Mouse (Mus musculus) MEL (cell line): ENCODE results near the gene Ppp2r5b. TPM values are rescaled to one million over a fixed set of nuclear protein-coding genes. Genes with fewer than 3 reads are reported as not detected.

Source experiments
- DNase-seq: peaks from one replicate; pipeline ENCODE4 v3.0.0; 2011; ENCODE audit warnings: low read depth, low spot score
- H3K27ac ChIP-seq: 2 replicates; pipeline ENCODE4 v1.5.1; 2012; ENCODE audit warnings: low read depth, mild to moderate bottlenecking, control low read depth, low read length, moderate library complexity; ENCODE audit not compliant: control insufficient read depth
- H3K27me3 ChIP-seq, 2 experiments: fragments of 150-350 bp in 1 of 2; sonication (generic) in 1 of 2; 2 replicates each; pipeline ENCODE4 v1.6.1; 2012; ENCODE audit warnings: low read length in 2 of 2, mild to moderate bottlenecking in 2 of 2, improper control_type of control experiment in 1 of 2, moderate library complexity in 1 of 2; ENCODE audit not compliant: insufficient read depth in 2 of 2, control insufficient read depth in 1 of 2
- H3K36me3 ChIP-seq, 2 experiments: 2 replicates each; pipeline ENCODE4 v1.6.1; 2012 to 2014; ENCODE audit warnings: low read length in 2 of 2, improper control_type of control experiment in 1 of 2, inconsistent platforms in 1 of 2, mild to moderate bottlenecking in 1 of 2; ENCODE audit not compliant: insufficient read depth in 2 of 2, control insufficient read depth in 1 of 2
- H3K4me1 ChIP-seq, 2 experiments: fragments of 150-350 bp in 1 of 2; sonication (generic) in 1 of 2; 2 replicates each; pipeline ENCODE4 v1.6.1; 2012; ENCODE audit warnings: low read length in 2 of 2, improper control_type of control experiment in 1 of 2, mild to moderate bottlenecking in 1 of 2; ENCODE audit not compliant: insufficient read depth in 2 of 2, control insufficient read depth in 1 of 2
- H3K4me3 ChIP-seq, 2 experiments: fragments of 150-350 bp in 1 of 2; sonication (generic) in 1 of 2; 2 replicates each; pipeline ENCODE4 v1.5.1; 2012; ENCODE audit warnings: low read depth in 2 of 2, low read length in 2 of 2, mild to moderate bottlenecking in 2 of 2, moderate library complexity in 2 of 2, control low read depth in 1 of 2, improper control_type of control experiment in 1 of 2; ENCODE audit not compliant: control insufficient read depth in 1 of 2, insufficient read depth in 1 of 2
- H3K79me2 ChIP-seq: 2 replicates; pipeline ENCODE4 v1.6.1; 2012; ENCODE audit warnings: mild to moderate bottlenecking, low read length, moderate library complexity; ENCODE audit not compliant: control insufficient read depth, poor library complexity, insufficient read depth
- H3K9ac ChIP-seq: 2 replicates; pipeline ENCODE4 v1.6.1; 2012; ENCODE audit warnings: low read depth, mild to moderate bottlenecking, control low read depth, low read length, moderate library complexity; ENCODE audit not compliant: control insufficient read depth, poor library complexity, severe bottlenecking
- H3K9me3 ChIP-seq: fragments of 150-350 bp; sonication (generic); replicated peaks from 2 replicates; pipeline ENCODE4 v1.6.1; 2012; ENCODE audit warnings: mild to moderate bottlenecking, low read length, improper control_type of control experiment, moderate library complexity; ENCODE audit not compliant: insufficient read depth
- CHD1 ChIP-seq: IDR thresholded peaks from 2 replicates; pipeline ENCODE4 v1.6.1; 2012; ENCODE audit warnings: low read depth, mild to moderate bottlenecking, inconsistent platforms, low read length, improper control_type of control experiment
- CHD2 ChIP-seq: IDR thresholded peaks from 2 replicates; pipeline ENCODE4 v1.6.1; 2011; ENCODE audit warnings: low read length, improper control_type of control experiment
- E2F4 ChIP-seq: IDR thresholded peaks from 2 replicates; pipeline ENCODE4 v1.6.1; 2011; ENCODE audit warnings: low read depth, low read length, improper control_type of control experiment, borderline replicate concordance
- GABPA ChIP-seq: IDR thresholded peaks from 2 replicates; pipeline ENCODE4 v1.6.1; 2012; ENCODE audit warnings: low read depth, mild to moderate bottlenecking, inconsistent platforms, low read length, improper control_type of control experiment, moderate library complexity
- GATA1 ChIP-seq: IDR thresholded peaks from 2 replicates; pipeline ENCODE4 v1.6.1; 2011; ENCODE audit warnings: low read depth, low read length, improper control_type of control experiment
- MAX ChIP-seq: IDR thresholded peaks from 2 replicates; pipeline ENCODE4 v1.6.1; 2011; ENCODE audit warnings: low read length, improper control_type of control experiment
- MAZ ChIP-seq: IDR thresholded peaks from 2 replicates; pipeline ENCODE4 v1.6.1; 2012; ENCODE audit warnings: low read depth, mild to moderate bottlenecking, inconsistent platforms, low read length, improper control_type of control experiment
- MXI1 ChIP-seq: IDR thresholded peaks from 2 replicates; pipeline ENCODE4 v1.6.1; 2011; ENCODE audit warnings: mild to moderate bottlenecking, low read depth, low read length, improper control_type of control experiment
- NELFE ChIP-seq: IDR thresholded peaks from 2 replicates; pipeline ENCODE4 v1.6.1; 2011; ENCODE audit warnings: low read depth, low read length, improper control_type of control experiment
- NRF1 ChIP-seq: IDR thresholded peaks from 2 replicates; pipeline ENCODE4 v1.6.1; 2014; ENCODE audit warnings: low read depth, mild to moderate bottlenecking, inconsistent platforms, low read length, improper control_type of control experiment, moderate library complexity; ENCODE audit not compliant: poor library complexity, insufficient read depth, severe bottlenecking
- POLR2A ChIP-seq, 2 experiments: IDR thresholded peaks; 2 replicates each; pipeline ENCODE4 v1.6.1; 2011 to 2012; ENCODE audit warnings: low read length in 2 of 2, mild to moderate bottlenecking in 2 of 2, control low read depth in 1 of 2, improper control_type of control experiment in 1 of 2, low read depth in 1 of 2, moderate library complexity in 1 of 2; ENCODE audit not compliant: control insufficient read depth in 1 of 2, insufficient read depth in 1 of 2, poor library complexity in 1 of 2
- POLR2AphosphoS2 ChIP-seq: IDR thresholded peaks from 2 replicates; pipeline ENCODE4 v1.6.1; 2011; ENCODE audit warnings: low read length, improper control_type of control experiment
- RAD21 ChIP-seq: IDR thresholded peaks from 2 replicates; pipeline ENCODE4 v1.6.1; 2011; ENCODE audit warnings: mild to moderate bottlenecking, low read depth, low read length, improper control_type of control experiment
- RCOR1 ChIP-seq: IDR thresholded peaks from 2 replicates; pipeline ENCODE4 v1.6.1; 2012; ENCODE audit warnings: low read depth, mild to moderate bottlenecking, inconsistent platforms, low read length, improper control_type of control experiment
- SMC3 ChIP-seq: IDR thresholded peaks from 2 replicates; pipeline ENCODE4 v1.6.1; 2011; ENCODE audit warnings: low read depth, low read length, improper control_type of control experiment
- TAL1 ChIP-seq: IDR thresholded peaks from 2 replicates; pipeline ENCODE4 v1.6.1; 2012; ENCODE audit warnings: mild to moderate bottlenecking, inconsistent platforms, low read length, moderate library complexity, mixed read lengths
- TBP ChIP-seq: IDR thresholded peaks from 2 replicates; pipeline ENCODE4 v1.8.0; 2011; ENCODE audit warnings: low read depth, low read length, improper control_type of control experiment
- UBTF ChIP-seq: IDR thresholded peaks from 2 replicates; pipeline ENCODE4 v1.6.1; 2012; ENCODE audit warnings: low read depth, mild to moderate bottlenecking, inconsistent platforms, low read length, improper control_type of control experiment, moderate library complexity, borderline replicate concordance; ENCODE audit not compliant: insufficient read depth
- ZC3H11A ChIP-seq: IDR thresholded peaks from 2 replicates; pipeline ENCODE4 v1.6.1; 2012; ENCODE audit warnings: low read depth, mild to moderate bottlenecking, inconsistent platforms, low read length, improper control_type of control experiment
- ZKSCAN1 ChIP-seq: IDR thresholded peaks from 2 replicates; pipeline ENCODE4 v1.6.1; 2012; ENCODE audit warnings: low read depth, mild to moderate bottlenecking, inconsistent platforms, low read length, improper control_type of control experiment, moderate library complexity
- polyA plus RNA-seq, 2 experiments: library from polyadenylated mRNA; stranded (reverse) in 1 of 2; unstranded in 1 of 2; fragments of >175 nt in 1 of 2; fragments of >200 nt in 1 of 2; gene quantifications; 2 replicates each; pipeline versions ENCODE4 v1.2.1 to v1.2.4; 2012; ENCODE audit warnings: low replicate concordance in 2 of 2, low read depth in 1 of 2; ENCODE audit not compliant: insufficient read length in 2 of 2, insufficient read depth in 1 of 2, missing spikeins in 1 of 2
- total RNA-seq: library from RNA; depleted of rRNA; stranded (reverse); fragments of 300-350 nt; gene quantifications from 2 replicates; pipeline ENCODE4 v1.2.3, GENCODE M21; 2012

Gene Ppp2r5b
- total and polyA plus RNA-seq, 3 experiments: 14.7 to 15.6 TPM; not detected in 1

DNA sequence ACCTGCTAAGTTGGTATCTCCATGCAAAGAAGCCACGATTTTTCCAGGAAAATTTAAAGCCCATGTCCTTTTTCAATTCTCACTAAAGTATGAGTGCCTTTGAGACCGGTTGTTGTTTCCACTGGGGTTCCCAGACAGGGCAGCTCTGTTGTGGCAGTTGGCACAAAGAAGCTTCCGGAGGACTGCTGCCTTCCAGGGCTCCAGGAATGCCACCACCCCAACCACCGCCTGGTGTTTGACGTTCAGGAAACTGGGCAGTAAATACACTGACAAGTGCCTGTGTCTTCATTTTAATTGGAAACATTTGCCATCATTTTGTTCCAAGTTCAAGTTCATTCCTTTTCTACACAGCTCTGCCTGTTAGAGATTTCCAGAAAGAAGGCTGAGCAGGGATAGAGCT is 29.0 kb downstream of the Ppp2r5b start:
- Histone ChIP-seq H3K36me3 (no peaks in the 10 kb centered on the region), H3K9me3 (no peaks in the 10 kb centered on the region), H3K4me3 (no peak overlapping the region), H3K9ac (no peak overlapping the region), H3K27me3 (peaks cover 2 to 3% of the 10 kb centered on the region in 2 experiments; a peak in 3 of 4 replicates), H3K27ac (no peak overlapping the region), H3K4me1 (no peaks in the 10 kb centered on the region), H3K79me2 (no peaks in the 10 kb centered on the region)
- DNase-seq: no peak
- TF ChIP-seq TAL1 (no peak), POLR2AphosphoS2 (no peak), CHD2 (no peak), ZC3H11A (no peak), GABPA (no peak), TBP (no peak), RAD21 (no peak), MAZ (no peak), NELFE (no peak)

DNA sequence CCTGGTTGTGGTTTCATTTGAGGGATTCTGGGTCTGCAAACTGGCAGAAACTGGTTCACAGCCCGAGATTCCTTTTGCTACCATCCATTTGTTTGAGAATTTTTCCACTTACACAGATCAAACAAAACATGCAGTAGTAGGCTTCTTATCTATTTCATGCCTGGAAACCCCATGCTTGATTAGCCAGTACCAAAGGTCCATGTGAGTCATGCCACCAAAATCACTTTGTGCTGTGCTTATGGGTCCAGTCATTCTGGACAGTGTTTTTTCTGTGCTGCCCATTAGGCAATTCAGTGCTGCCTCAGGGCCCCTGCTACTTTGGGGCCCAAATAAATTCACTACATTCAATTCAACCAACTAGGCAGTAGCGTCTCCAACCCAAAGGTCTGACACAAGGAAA is 31.4 kb downstream of the Ppp2r5b start:
- DNase-seq: no peak
- Histone ChIP-seq H3K36me3 (no peaks in the 10 kb centered on the region), H3K27me3 (peaks cover 2 to 3% of the 10 kb centered on the region in 2 experiments; a peak in 3 of 4 replicates), H3K9me3 (no peaks in the 10 kb centered on the region), H3K4me1 (no peaks in the 10 kb centered on the region), H3K4me3 (no peak overlapping the region), H3K79me2 (no peaks in the 10 kb centered on the region), H3K9ac (no peak overlapping the region), H3K27ac (no peak overlapping the region)
- TF ChIP-seq MXI1: no peak
- TF ChIP-seq GATA1: no peak
- no peak for TF ChIP-seq GABPA
- TF ChIP-seq NRF1: no peak
- TF ChIP-seq MAX: no peak
- no peak for TF ChIP-seq CHD2
- no peak for TF ChIP-seq E2F4
- TF ChIP-seq UBTF: no peak
- no peak for TF ChIP-seq ZKSCAN1
- no peak for TF ChIP-seq SMC3
- no peak for TF ChIP-seq NELFE
- TF ChIP-seq ZC3H11A: no peak
- no peak for TF ChIP-seq RCOR1
- no peak for TF ChIP-seq TAL1
- TF ChIP-seq CHD1: no peak
- TF ChIP-seq POLR2AphosphoS2: no peak
- TF ChIP-seq POLR2A (IDR thresholded peaks at IDR 0.05; ENCODE audit: control insufficient read depth in 1 of 2, insufficient read depth in 1 of 2, low read depth in 1 of 2, low read length in 2 of 2, poor library complexity in 1 of 2): no peak
